Mouse (Mus musculus): ENCODE results near the gene Wrnip1. TPM values are rescaled to one million over a fixed set of nuclear protein-coding genes. Genes with fewer than 3 reads are reported as not detected.
"Not testable (repeated sequence)": the region's sequence is repeated elsewhere in the genome, so short reads cannot be mapped to it uniquely, and the experiment has no call there.

Gene Wrnip1
- polyA plus RNA-seq, 1 experiment from 2014 or later = 14.0 TPM

- H3K27ac ChIP-seq (replicated peaks) = no peak overlapping the region
- no peaks in the 10 kb centered on the region for H3K9me3 ChIP-seq
- WGBS = 67% methylated on average over 1 of the region's 1 CpGs
- H3K4me3 ChIP-seq = no peak overlapping the region
- DNase-seq (ENCODE audit: low spot score) = no peak
- H3K36me3 ChIP-seq (replicated peaks) = no peaks in the 10 kb centered on the region
- H3K27me3 ChIP-seq (replicated peaks; ENCODE audit: low read depth, poor library complexity, severe bottlenecking) = no peaks in the 10 kb centered on the region
- no peaks in the 10 kb centered on the region for H3K4me1 ChIP-seq
Observed at GRCm38 (mm10) chr13:32839314-32839713, 37.5 kb downstream of the Wrnip1 start.

GRCm38 (mm10) chr13:32841349-32841748 lies 39.5 kb downstream of the Wrnip1 start:
- DNase-seq (ENCODE audit: low spot score) = no peak
- Histone ChIP-seq H3K9me3 (no peaks in the 10 kb centered on the region), H3K4me1 (no peaks in the 10 kb centered on the region), H3K27me3 (replicated peaks; ENCODE audit: low read depth, poor library complexity, severe bottlenecking) (no peaks in the 10 kb centered on the region), H3K27ac (replicated peaks) (no peak overlapping the region), H3K4me3 (no peak overlapping the region), H3K36me3 (replicated peaks) (no peaks in the 10 kb centered on the region)
- 90% methylated on average over 3 of the region's 3 CpGs for WGBS

- DNase-seq (ENCODE audit: low spot score) = no peak
- Histone ChIP-seq H3K9me3 (no peaks in the 10 kb centered on the region), H3K4me1 (no peaks in the 10 kb centered on the region), H3K36me3 (replicated peaks) (no peaks in the 10 kb centered on the region), H3K4me3 (no peak overlapping the region), H3K27me3 (replicated peaks; ENCODE audit: low read depth, poor library complexity, severe bottlenecking) (no peaks in the 10 kb centered on the region), H3K27ac (replicated peaks) (no peak overlapping the region)
Observed at GRCm38 (mm10) chr13:32846221-32846620, 44.4 kb downstream of the Wrnip1 start.

GRCm38 (mm10) chr13:32849092-32849491 lies 47.3 kb downstream of the Wrnip1 start:
- DNase-seq (ENCODE audit: low spot score) = no peak
- Histone ChIP-seq H3K36me3 (replicated peaks) (no peaks in the 10 kb centered on the region), H3K4me3 (no peak overlapping the region), H3K27me3 (replicated peaks; ENCODE audit: low read depth, poor library complexity, severe bottlenecking) (no peaks in the 10 kb centered on the region), H3K27ac (replicated peaks) (no peak overlapping the region), H3K9me3 (no peaks in the 10 kb centered on the region), H3K4me1 (no peaks in the 10 kb centered on the region)
- 72% methylated on average over 4 of the region's 4 CpGs for WGBS

GRCm38 (mm10) chr13:32849531-32850123 lies 47.8 kb downstream of the Wrnip1 start:
- no peak for DNase-seq (ENCODE audit: low spot score)
- no peak overlapping the region for H3K4me3 ChIP-seq
- no peaks in the 10 kb centered on the region for H3K4me1 ChIP-seq
- H3K36me3 ChIP-seq (replicated peaks) = no peaks in the 10 kb centered on the region
- H3K27ac ChIP-seq (replicated peaks) = no peak overlapping the region
- H3K27me3 ChIP-seq (replicated peaks; ENCODE audit: low read depth, poor library complexity, severe bottlenecking) = no peaks in the 10 kb centered on the region
- H3K9me3 ChIP-seq = no peaks in the 10 kb centered on the region

GRCm38 (mm10) chr13:32850156-32850555 lies 48.3 kb downstream of the Wrnip1 start:
- DNase-seq (ENCODE audit: low spot score) = no peak
- Histone ChIP-seq H3K4me1 (no peaks in the 10 kb centered on the region), H3K27ac (replicated peaks) (no peak overlapping the region), H3K27me3 (replicated peaks; ENCODE audit: low read depth, poor library complexity, severe bottlenecking) (no peaks in the 10 kb centered on the region), H3K4me3 (no peak overlapping the region), H3K9me3 (no peaks in the 10 kb centered on the region), H3K36me3 (replicated peaks) (no peaks in the 10 kb centered on the region)
- 66% methylated on average over 1 of the region's 1 CpGs for WGBS

- H3K9me3 ChIP-seq = no peaks in the 10 kb centered on the region
- no peaks in the 10 kb centered on the region for H3K27me3 ChIP-seq (replicated peaks; ENCODE audit: low read depth, poor library complexity, severe bottlenecking)
- 67% methylated on average over 10 of the region's 10 CpGs for WGBS
- no peak within 1 kb of the TSS for H3K4me3 ChIP-seq
- no peaks in the 10 kb centered on the region for H3K36me3 ChIP-seq (replicated peaks)
- no peak within 1 kb of the TSS for H3K27ac ChIP-seq (replicated peaks)
- no peak for DNase-seq (ENCODE audit: low spot score)
- H3K4me1 ChIP-seq = no peaks in the 10 kb centered on the region
Observed at GRCm38 (mm10) chr13:32850668-32851404, 49.0 kb downstream of the Wrnip1 start, which contains the start of gene Serpinb1a. Serpinb1a (minus strand) TSS chr13:32851185.

- peak; percentile 39 for DNase-seq (ENCODE audit: low spot score)
- Histone ChIP-seq H3K36me3 (replicated peaks) (no peaks in the 10 kb centered on the region), H3K27me3 (replicated peaks; ENCODE audit: low read depth, poor library complexity, severe bottlenecking) (no peaks in the 10 kb centered on the region), H3K4me1 (no peaks in the 10 kb centered on the region), H3K4me3 (no peak overlapping the region), H3K9me3 (no peaks in the 10 kb centered on the region), H3K27ac (replicated peaks) (no peak overlapping the region)
- WGBS = 13% methylated on average over 7 of the region's 7 CpGs
Observed at GRCm38 (mm10) chr13:32851967-32852366, 50.1 kb downstream of the Wrnip1 start.

- 91% methylated on average over 4 of the region's 4 CpGs for WGBS
- Histone ChIP-seq H3K4me3 (no peak overlapping the region), H3K9me3 (no peaks in the 10 kb centered on the region), H3K36me3 (replicated peaks) (no peaks in the 10 kb centered on the region), H3K27me3 (replicated peaks; ENCODE audit: low read depth, poor library complexity, severe bottlenecking) (no peaks in the 10 kb centered on the region), H3K27ac (replicated peaks) (no peak overlapping the region), H3K4me1 (no peaks in the 10 kb centered on the region)
- DNase-seq (ENCODE audit: low spot score) = no peak
Observed at GRCm38 (mm10) chr13:32852539-32852938, 50.7 kb downstream of the Wrnip1 start.

- no peaks in the 10 kb centered on the region for H3K4me1 ChIP-seq
- H3K9me3 ChIP-seq = no peaks in the 10 kb centered on the region
- 66% methylated on average over 2 of the region's 2 CpGs for WGBS
- DNase-seq (ENCODE audit: low spot score) = no peak
- no peaks in the 10 kb centered on the region for H3K36me3 ChIP-seq (replicated peaks)
- H3K4me3 ChIP-seq = no peak overlapping the region
- no peaks in the 10 kb centered on the region for H3K27me3 ChIP-seq (replicated peaks; ENCODE audit: low read depth, poor library complexity, severe bottlenecking)
- H3K27ac ChIP-seq (replicated peaks) = no peak overlapping the region
Observed at GRCm38 (mm10) chr13:32853073-32853472, 51.2 kb downstream of the Wrnip1 start.

GRCm38 (mm10) chr13:32860821-32861220 lies 59.0 kb downstream of the Wrnip1 start:
- no peaks in the 10 kb centered on the region for H3K36me3 ChIP-seq (replicated peaks)
- no peaks in the 10 kb centered on the region for H3K9me3 ChIP-seq
- DNase-seq (ENCODE audit: low spot score) = no peak
- H3K27ac ChIP-seq (replicated peaks) = no peak overlapping the region
- H3K4me1 ChIP-seq = no peaks in the 10 kb centered on the region
- no peaks in the 10 kb centered on the region for H3K27me3 ChIP-seq (replicated peaks; ENCODE audit: low read depth, poor library complexity, severe bottlenecking)
- H3K4me3 ChIP-seq = no peak overlapping the region
- 79% methylated on average over 3 of the region's 3 CpGs for WGBS

- Histone ChIP-seq H3K9me3 (no peaks in the 10 kb centered on the region), H3K36me3 (replicated peaks) (no peaks in the 10 kb centered on the region), H3K4me3 (no peak overlapping the region), H3K27me3 (replicated peaks; ENCODE audit: low read depth, poor library complexity, severe bottlenecking) (no peaks in the 10 kb centered on the region), H3K4me1 (no peaks in the 10 kb centered on the region), H3K27ac (replicated peaks) (no peak overlapping the region)
- no peak for DNase-seq (ENCODE audit: low spot score)
Observed at GRCm38 (mm10) chr13:32863456-32863855, 61.6 kb downstream of the Wrnip1 start.

GRCm38 (mm10) chr13:32864529-32864928 lies 62.7 kb downstream of the Wrnip1 start:
- not testable (repeated sequence) for H3K36me3 ChIP-seq (replicated peaks)
- WGBS = 90% methylated on average over 3 of the region's 3 CpGs

More at GRCm38 (mm10) chr13:32864529-32864928, 62.7 kb downstream of the Wrnip1 start:
- not testable (repeated sequence) for H3K27ac ChIP-seq (replicated peaks); H3K4me1 ChIP-seq; DNase-seq (ENCODE audit: low spot score); H3K9me3 ChIP-seq; H3K4me3 ChIP-seq; H3K27me3 ChIP-seq (replicated peaks; ENCODE audit: low read depth, poor library complexity, severe bottlenecking)
